Mouse (Mus musculus): ENCODE data around the gene Pde8a. TPM values are rescaled to one million over a fixed set of nuclear protein-coding genes. Genes with fewer than 3 reads are reported as not detected.
"Not testable (repeated sequence)": the region's sequence is repeated elsewhere in the genome, so short reads cannot be mapped to it uniquely, and the experiment has no call there.

The Pde8a gene
- 3.8 and 7.7 TPM in 2 replicates for total RNA-seq (2017)

GRCm38 (mm10) chr7:81213347-81214152, at the start of gene Pde8a:
Pde8a (plus strand) TSS chr7:81213596.
- no peak for ATAC-seq (replicated peaks in 1 of 2; ENCODE audit: insufficient read depth in 1 of 2, low FRiP score in 2 of 2, low TSS enrichment in 1 of 2, low read depth in 1 of 2, poor library complexity in 2 of 2, severe bottlenecking in 2 of 2)

- ATAC-seq (replicated peaks in 1 of 2; ENCODE audit: insufficient read depth in 1 of 2, low FRiP score in 2 of 2, low TSS enrichment in 1 of 2, low read depth in 1 of 2, poor library complexity in 2 of 2, severe bottlenecking in 2 of 2) = no peak
Observed at GRCm38 (mm10) chr7:81164411-81164810, 49.0 kb upstream of the Pde8a start.

GRCm38 (mm10) chr7:81167124-81167523, 46.3 kb upstream of the Pde8a start:
- peak; percentile 37 to 43; a peak in 2 of 4 replicates for ATAC-seq (replicated peaks in 1 of 2; ENCODE audit: insufficient read depth in 1 of 2, low FRiP score in 2 of 2, low TSS enrichment in 1 of 2, low read depth in 1 of 2, poor library complexity in 2 of 2, severe bottlenecking in 2 of 2)

- no peak for ATAC-seq (replicated peaks in 1 of 2; ENCODE audit: insufficient read depth in 1 of 2, low FRiP score in 2 of 2, low TSS enrichment in 1 of 2, low read depth in 1 of 2, poor library complexity in 2 of 2, severe bottlenecking in 2 of 2)
Observed at GRCm38 (mm10) chr7:81169351-81169750, 44.0 kb upstream of the Pde8a start.

GRCm38 (mm10) chr7:81173931-81174330, 39.5 kb upstream of the Pde8a start:
- no peak for ATAC-seq (replicated peaks in 1 of 2; ENCODE audit: insufficient read depth in 1 of 2, low FRiP score in 2 of 2, low TSS enrichment in 1 of 2, low read depth in 1 of 2, poor library complexity in 2 of 2, severe bottlenecking in 2 of 2)

GRCm38 (mm10) chr7:81174654-81175053, 38.7 kb upstream of the Pde8a start:
- ATAC-seq (replicated peaks in 1 of 2; ENCODE audit: insufficient read depth in 1 of 2, low FRiP score in 2 of 2, low TSS enrichment in 1 of 2, low read depth in 1 of 2, poor library complexity in 2 of 2, severe bottlenecking in 2 of 2) = no peak

GRCm38 (mm10) chr7:81176187-81176769, 37.1 kb upstream of the Pde8a start:
- no peak for ATAC-seq (replicated peaks in 1 of 2; ENCODE audit: insufficient read depth in 1 of 2, low FRiP score in 2 of 2, low TSS enrichment in 1 of 2, low read depth in 1 of 2, poor library complexity in 2 of 2, severe bottlenecking in 2 of 2)

GRCm38 (mm10) chr7:81179494-81179893, 33.9 kb upstream of the Pde8a start:
- peak in 1 of 2 experiments; percentile 36; a peak in 2 of 4 replicates for ATAC-seq (replicated peaks in 1 of 2; ENCODE audit: insufficient read depth in 1 of 2, low FRiP score in 2 of 2, low TSS enrichment in 1 of 2, low read depth in 1 of 2, poor library complexity in 2 of 2, severe bottlenecking in 2 of 2)

- no peak for ATAC-seq (replicated peaks in 1 of 2; ENCODE audit: insufficient read depth in 1 of 2, low FRiP score in 2 of 2, low TSS enrichment in 1 of 2, low read depth in 1 of 2, poor library complexity in 2 of 2, severe bottlenecking in 2 of 2)
Observed at GRCm38 (mm10) chr7:81182492-81183175, 30.8 kb upstream of the Pde8a start.

GRCm38 (mm10) chr7:81183181-81183580, 30.2 kb upstream of the Pde8a start:
- ATAC-seq (replicated peaks in 1 of 2; ENCODE audit: insufficient read depth in 1 of 2, low FRiP score in 2 of 2, low TSS enrichment in 1 of 2, low read depth in 1 of 2, poor library complexity in 2 of 2, severe bottlenecking in 2 of 2) = no peak

- ATAC-seq (replicated peaks in 1 of 2; ENCODE audit: insufficient read depth in 1 of 2, low FRiP score in 2 of 2, low TSS enrichment in 1 of 2, low read depth in 1 of 2, poor library complexity in 2 of 2, severe bottlenecking in 2 of 2) = no peak
Observed at GRCm38 (mm10) chr7:81184136-81184535, 29.3 kb upstream of the Pde8a start.

- ATAC-seq (replicated peaks in 1 of 2; ENCODE audit: insufficient read depth in 1 of 2, low FRiP score in 2 of 2, low TSS enrichment in 1 of 2, low read depth in 1 of 2, poor library complexity in 2 of 2, severe bottlenecking in 2 of 2) = no peak
Observed at GRCm38 (mm10) chr7:81184651-81185050, 28.7 kb upstream of the Pde8a start.

GRCm38 (mm10) chr7:81186036-81186435, 27.4 kb upstream of the Pde8a start:
- not testable (repeated sequence) for ATAC-seq (replicated peaks in 1 of 2; ENCODE audit: insufficient read depth in 1 of 2, low FRiP score in 2 of 2, low TSS enrichment in 1 of 2, low read depth in 1 of 2, poor library complexity in 2 of 2, severe bottlenecking in 2 of 2)

GRCm38 (mm10) chr7:81189180-81189579, 24.2 kb upstream of the Pde8a start:
- no peak for ATAC-seq (replicated peaks in 1 of 2; ENCODE audit: insufficient read depth in 1 of 2, low FRiP score in 2 of 2, low TSS enrichment in 1 of 2, low read depth in 1 of 2, poor library complexity in 2 of 2, severe bottlenecking in 2 of 2)

- ATAC-seq (replicated peaks in 1 of 2; ENCODE audit: insufficient read depth in 1 of 2, low FRiP score in 2 of 2, low TSS enrichment in 1 of 2, low read depth in 1 of 2, poor library complexity in 2 of 2, severe bottlenecking in 2 of 2) = no peak
Observed at GRCm38 (mm10) chr7:81195509-81195908, 17.9 kb upstream of the Pde8a start.

GRCm38 (mm10) chr7:81196796-81197195, 16.6 kb upstream of the Pde8a start:
- no peak for ATAC-seq (replicated peaks in 1 of 2; ENCODE audit: insufficient read depth in 1 of 2, low FRiP score in 2 of 2, low TSS enrichment in 1 of 2, low read depth in 1 of 2, poor library complexity in 2 of 2, severe bottlenecking in 2 of 2)

GRCm38 (mm10) chr7:81198538-81198937, 14.9 kb upstream of the Pde8a start:
- no peak for ATAC-seq (replicated peaks in 1 of 2; ENCODE audit: insufficient read depth in 1 of 2, low FRiP score in 2 of 2, low TSS enrichment in 1 of 2, low read depth in 1 of 2, poor library complexity in 2 of 2, severe bottlenecking in 2 of 2)

GRCm38 (mm10) chr7:81199109-81199508, 14.3 kb upstream of the Pde8a start:
- no peak for ATAC-seq (replicated peaks in 1 of 2; ENCODE audit: insufficient read depth in 1 of 2, low FRiP score in 2 of 2, low TSS enrichment in 1 of 2, low read depth in 1 of 2, poor library complexity in 2 of 2, severe bottlenecking in 2 of 2)

Measured in hematopoietic stem cell, adult 5-6 weeks (primary cell).